Mouse (Mus musculus) layer of hippocampus, postnatal 36 days (tissue): ENCODE results near the gene Banp. TPM values are rescaled to one million over a fixed set of nuclear protein-coding genes. Genes with fewer than 3 reads are reported as not detected.
A peak's percentile ranks its signal among the peaks of the same experiment; 100 is the strongest.

ENCODE experiments used
- DNase-seq, 2 experiments: peaks; one replicate each; pipeline ENCODE4 v3.0.0; 2022
- total RNA-seq, 2 experiments: library from RNA; stranded (reverse); gene quantifications; 2 replicates each; pipeline ENCODE4 v1.2.3; 2021

Banp gene
- 10 to 100 TPM; 55.5 to 73.5 TPM for total RNA-seq

- no peak for DNase-seq
These were observed at the start of gene Banp for GRCm38 (mm10) chr8:121949222-121949800. TSS of gene Banp (plus strand) at chr8:121949750.

GRCm38 (mm10) chr8:121901498-121902236, 47.9 kb upstream of the Banp start:
- no peak for DNase-seq

- DNase-seq: no peak
These were observed 45.6 kb upstream of the Banp start for GRCm38 (mm10) chr8:121903977-121904376.

- DNase-seq: no peak
These were observed 44.6 kb upstream of the Banp start for GRCm38 (mm10) chr8:121904999-121905398.

GRCm38 (mm10) chr8:121905420-121905819, 44.1 kb upstream of the Banp start:
- DNase-seq: no peak

GRCm38 (mm10) chr8:121905864-121906263, 43.7 kb upstream of the Banp start:
- DNase-seq: no peak

- peak; percentile 38 to 46 for DNase-seq
These were observed 42.7 kb upstream of the Banp start for GRCm38 (mm10) chr8:121906542-121907512.

- DNase-seq: peak; percentile 94 to 95
These were observed 41.8 kb upstream of the Banp start, which contains the start of gene Slc7a5 for GRCm38 (mm10) chr8:121907587-121908248. TSS of gene Slc7a5 (minus strand) at chr8:121907694.

- DNase-seq: no peak
These were observed 41.0 kb upstream of the Banp start for GRCm38 (mm10) chr8:121908378-121909147.

- DNase-seq: no peak
These were observed 40.4 kb upstream of the Banp start for GRCm38 (mm10) chr8:121909148-121909541.

GRCm38 (mm10) chr8:121909663-121910062, 39.9 kb upstream of the Banp start:
- peak; percentile 67 to 69 for DNase-seq

- DNase-seq: no peak
These were observed 38.1 kb upstream of the Banp start for GRCm38 (mm10) chr8:121911400-121911799.

- no peak for DNase-seq
These were observed 37.6 kb upstream of the Banp start for GRCm38 (mm10) chr8:121911987-121912386.

GRCm38 (mm10) chr8:121912831-121913230, 36.7 kb upstream of the Banp start:
- DNase-seq: no peak

- no peak for DNase-seq
These were observed 36.2 kb upstream of the Banp start for GRCm38 (mm10) chr8:121913378-121913777.

- no peak for DNase-seq
These were observed 30.4 kb upstream of the Banp start for GRCm38 (mm10) chr8:121919158-121919557.

- DNase-seq: no peak
These were observed 29.8 kb upstream of the Banp start for GRCm38 (mm10) chr8:121919731-121920130.

GRCm38 (mm10) chr8:121921582-121921981, 28.0 kb upstream of the Banp start:
- no peak for DNase-seq

- no peak for DNase-seq
These were observed 27.4 kb upstream of the Banp start for GRCm38 (mm10) chr8:121922101-121922500.

GRCm38 (mm10) chr8:121924681-121925080, 24.9 kb upstream of the Banp start:
- no peak for DNase-seq

- peak; percentile 63 to 69 for DNase-seq
These were observed 23.9 kb upstream of the Banp start for GRCm38 (mm10) chr8:121925624-121926023.

GRCm38 (mm10) chr8:121926266-121926665, 23.3 kb upstream of the Banp start:
- no peak for DNase-seq
